Mouse (Mus musculus): Measurements from ENCODE around the gene Foxred1. TPM values are rescaled to one million over a fixed set of nuclear protein-coding genes. Genes with fewer than 3 reads are reported as not detected.

Foxred1 gene
- polyA plus RNA-seq (2015; fragmentation: Nextera tagmentation; extraction: Ambion mirVana), result 36.4 and 40.8 TPM in 2 replicates

GRCm38 (mm10) chr9:35210542-35211474 is at the start of gene Foxred1:
Foxred1 (minus strand) TSS chr9:35211055.
- peak within 1 kb of the TSS; percentile 88 for H3K9ac ChIP-seq
- no peaks in the 10 kb centered on the region for H3K27me3 ChIP-seq
- no peaks in the 10 kb centered on the region for H3K9me3 ChIP-seq (replicated peaks)
- peaks cover 67% of the 10 kb centered on the region for H3K36me3 ChIP-seq
- H3K4me3 ChIP-seq (replicated peaks), result peak within 1 kb of the TSS; percentile 93
- ATAC-seq (ENCODE audit: insufficient number of reproducible peaks, low FRiP score, low TSS enrichment, low read depth), result peak; percentile 100
- H3K4me1 ChIP-seq, result peaks cover 20% of the 10 kb centered on the region
- under 1% methylated on average over 72 of the region's 72 CpGs for WGBS
- H3K27ac ChIP-seq (replicated peaks), result peak within 1 kb of the TSS; percentile 91
- H3K4me2 ChIP-seq (replicated peaks), result peak within 1 kb of the TSS; percentile 85

- Histone ChIP-seq H3K9me3 (replicated peaks) (no peaks in the 10 kb centered on the region), H3K27ac (replicated peaks) (no peak overlapping the region)
- 89% methylated on average over 7 of the region's 7 CpGs for WGBS
Observed at GRCm38 (mm10) chr9:35257365-35257764, 46.5 kb upstream of the Foxred1 start.

GRCm38 (mm10) chr9:35249476-35249875 is 38.6 kb upstream of the Foxred1 start:
- H3K4me2 ChIP-seq (replicated peaks), result no peak overlapping the region
- H3K27ac ChIP-seq (replicated peaks), result no peak overlapping the region; the same call in 1 of the 2 replicates
- H3K27me3 ChIP-seq, result no peaks in the 10 kb centered on the region
- H3K4me3 ChIP-seq (replicated peaks), result no peak overlapping the region
- no peaks in the 10 kb centered on the region for H3K9me3 ChIP-seq (replicated peaks)
- 0 out of 2 replicates have a peak, but pooled peaks have one; percentile 51 for ATAC-seq (ENCODE audit: insufficient number of reproducible peaks, low FRiP score, low TSS enrichment, low read depth)
- H3K9ac ChIP-seq, result no peak overlapping the region
- H3K36me3 ChIP-seq, result no peaks in the 10 kb centered on the region
- H3K4me1 ChIP-seq, result peaks cover 11% of the 10 kb centered on the region

More at GRCm38 (mm10) chr9:35257365-35257764, 46.5 kb upstream of the Foxred1 start:
- Histone ChIP-seq H3K4me2 (replicated peaks) (no peak overlapping the region), H3K9ac (no peak overlapping the region), H3K36me3 (no peaks in the 10 kb centered on the region), H3K27me3 (no peaks in the 10 kb centered on the region), H3K4me3 (replicated peaks) (no peak overlapping the region), H3K4me1 (no peaks in the 10 kb centered on the region)
- no peak for ATAC-seq (ENCODE audit: insufficient number of reproducible peaks, low FRiP score, low TSS enrichment, low read depth)

GRCm38 (mm10) chr9:35247405-35247804 is 36.5 kb upstream of the Foxred1 start:
- Histone ChIP-seq H3K27ac (replicated peaks) (no peak overlapping the region), H3K4me3 (replicated peaks) (no peak overlapping the region), H3K4me1 (peaks cover 11% of the 10 kb centered on the region), H3K9ac (no peak overlapping the region), H3K36me3 (no peaks in the 10 kb centered on the region), H3K27me3 (no peaks in the 10 kb centered on the region), H3K4me2 (replicated peaks) (no peak overlapping the region), H3K9me3 (replicated peaks) (no peaks in the 10 kb centered on the region)
- 62% methylated on average over 2 of the region's 2 CpGs for WGBS
- ATAC-seq (ENCODE audit: insufficient number of reproducible peaks, low FRiP score, low TSS enrichment, low read depth), result no peak

- H3K4me1 ChIP-seq, result no peaks in the 10 kb centered on the region; the same call in 1 of the 2 replicates
- H3K36me3 ChIP-seq, result 0 out of 2 replicates have a peak, but pooled peaks cover 4% of the 10 kb centered on the region
- H3K27ac ChIP-seq (replicated peaks), result no peak overlapping the region
- H3K9me3 ChIP-seq (replicated peaks), result no peaks in the 10 kb centered on the region
- no peak overlapping the region for H3K4me2 ChIP-seq (replicated peaks)
- no peaks in the 10 kb centered on the region for H3K27me3 ChIP-seq
- no peak overlapping the region for H3K4me3 ChIP-seq (replicated peaks)
- WGBS, result 81% methylated on average over 1 of the region's 1 CpGs
- H3K9ac ChIP-seq, result no peak overlapping the region
- ATAC-seq (ENCODE audit: insufficient number of reproducible peaks, low FRiP score, low TSS enrichment, low read depth), result no peak
Observed at GRCm38 (mm10) chr9:35239734-35240133, 28.9 kb upstream of the Foxred1 start.

GRCm38 (mm10) chr9:35238915-35239571 is 28.2 kb upstream of the Foxred1 start:
- Histone ChIP-seq H3K4me1 (no peaks in the 10 kb centered on the region; the same call in 1 of the 2 replicates), H3K4me3 (replicated peaks) (no peak overlapping the region), H3K27me3 (no peaks in the 10 kb centered on the region), H3K27ac (replicated peaks) (no peak overlapping the region), H3K9me3 (replicated peaks) (no peaks in the 10 kb centered on the region), H3K9ac (no peak overlapping the region), H3K4me2 (replicated peaks) (no peak overlapping the region), H3K36me3 (0 out of 2 replicates have a peak, but pooled peaks cover 8% of the 10 kb centered on the region)
- WGBS, result 64% methylated on average over 6 of the region's 6 CpGs
- ATAC-seq (ENCODE audit: insufficient number of reproducible peaks, low FRiP score, low TSS enrichment, low read depth), result no peak

- no peak for ATAC-seq (ENCODE audit: insufficient number of reproducible peaks, low FRiP score, low TSS enrichment, low read depth)
- no peak overlapping the region for H3K27ac ChIP-seq (replicated peaks)
- no peaks in the 10 kb centered on the region for H3K27me3 ChIP-seq
- no peaks in the 10 kb centered on the region for H3K9me3 ChIP-seq (replicated peaks)
- no peak overlapping the region for H3K4me2 ChIP-seq (replicated peaks)
- H3K9ac ChIP-seq, result no peak overlapping the region
- no peak overlapping the region for H3K4me3 ChIP-seq (replicated peaks)
- 94% methylated on average over 1 of the region's 1 CpGs for WGBS
- H3K4me1 ChIP-seq, result no peaks in the 10 kb centered on the region; the same call in 1 of the 2 replicates
- H3K36me3 ChIP-seq, result peaks cover 13% of the 10 kb centered on the region; the same call in 1 of the 2 replicates
Observed at GRCm38 (mm10) chr9:35238371-35238770, 27.5 kb upstream of the Foxred1 start.

GRCm38 (mm10) chr9:35235996-35236395 is 25.1 kb upstream of the Foxred1 start:
- Histone ChIP-seq H3K27ac (replicated peaks) (no peak overlapping the region), H3K9me3 (replicated peaks) (no peaks in the 10 kb centered on the region), H3K4me1 (no peaks in the 10 kb centered on the region; the same call in 1 of the 2 replicates), H3K9ac (no peak overlapping the region), H3K36me3 (peaks cover 24% of the 10 kb centered on the region), H3K4me2 (replicated peaks) (no peak overlapping the region), H3K4me3 (replicated peaks) (no peak overlapping the region), H3K27me3 (no peaks in the 10 kb centered on the region)
- 54% methylated on average over 3 of the region's 3 CpGs for WGBS
- no peak for ATAC-seq (ENCODE audit: insufficient number of reproducible peaks, low FRiP score, low TSS enrichment, low read depth)

- Histone ChIP-seq H3K4me2 (replicated peaks) (no peak overlapping the region), H3K36me3 (peaks cover 32% of the 10 kb centered on the region), H3K9ac (no peak overlapping the region), H3K4me3 (replicated peaks) (no peak overlapping the region), H3K4me1 (no peaks in the 10 kb centered on the region), H3K27ac (replicated peaks) (no peak overlapping the region), H3K9me3 (replicated peaks) (no peaks in the 10 kb centered on the region), H3K27me3 (no peaks in the 10 kb centered on the region)
- WGBS, result 87% methylated on average over 3 of the region's 3 CpGs
- no peak for ATAC-seq (ENCODE audit: insufficient number of reproducible peaks, low FRiP score, low TSS enrichment, low read depth)
Observed at GRCm38 (mm10) chr9:35228671-35229070, 17.8 kb upstream of the Foxred1 start.

GRCm38 (mm10) chr9:35223466-35223865 is 12.6 kb upstream of the Foxred1 start:
- H3K36me3 ChIP-seq, result peaks cover 53% of the 10 kb centered on the region
- H3K27me3 ChIP-seq, result no peaks in the 10 kb centered on the region
- no peaks in the 10 kb centered on the region for H3K9me3 ChIP-seq (replicated peaks)
- 97% methylated on average over 3 of the region's 3 CpGs for WGBS
- H3K4me3 ChIP-seq (replicated peaks), result no peak overlapping the region
- no peak overlapping the region for H3K9ac ChIP-seq
- ATAC-seq (ENCODE audit: insufficient number of reproducible peaks, low FRiP score, low TSS enrichment, low read depth), result no peak
- no peak overlapping the region for H3K4me2 ChIP-seq (replicated peaks)
- H3K27ac ChIP-seq (replicated peaks), result no peak overlapping the region
- H3K4me1 ChIP-seq, result no peaks in the 10 kb centered on the region

- no peak overlapping the region for H3K4me3 ChIP-seq (replicated peaks)
- ATAC-seq (ENCODE audit: insufficient number of reproducible peaks, low FRiP score, low TSS enrichment, low read depth), result no peak
- H3K27ac ChIP-seq (replicated peaks), result no peak overlapping the region
- WGBS, result 71% methylated on average over 1 of the region's 1 CpGs
- peaks cover 78% of the 10 kb centered on the region for H3K36me3 ChIP-seq
- no peak overlapping the region for H3K4me2 ChIP-seq (replicated peaks)
- H3K4me1 ChIP-seq, result no peaks in the 10 kb centered on the region
- no peaks in the 10 kb centered on the region for H3K9me3 ChIP-seq (replicated peaks)
- H3K27me3 ChIP-seq, result no peaks in the 10 kb centered on the region
- no peak overlapping the region for H3K9ac ChIP-seq
Observed at GRCm38 (mm10) chr9:35217963-35218362, 7.1 kb upstream of the Foxred1 start.

All from embryonic facial prominence, embryonic 15.5 days (tissue).